Mouse (Mus musculus) heart, embryonic 16.5 days (tissue): ENCODE measurements at regions not wholly inside any gene's neighbourhood (a gene's known extent, or its start where the extent isn't known, plus 50 kb on each side); places are given as distances from the start of the nearest gene placed in this dataset.
A peak's percentile ranks its signal among the peaks of the same experiment; 100 is the strongest.

ENCODE experiments used
- ATAC-seq: fragments of 200-750 bp; cut with Nextera tagmentation; replicated peaks from 2 replicates; pipeline ENCODE4 v1.8.0; 2017; ENCODE audit warnings: moderate number of reproducible peaks; ENCODE audit not compliant: insufficient read depth, low FRiP score; ENCODE audit errors: extremely low read depth
- H3K27ac ChIP-seq: fragments of 300-500 bp; sonication (generic); 2 replicates; pipeline ENCODE4 v1.5.1; 2014; ENCODE audit warnings: mild to moderate bottlenecking, low read length, control low read depth, moderate library complexity
- H3K27me3 ChIP-seq: fragments of 300-500 bp; sonication (generic); 2 replicates; pipeline ENCODE4 v1.6.1; 2014; ENCODE audit warnings: low read length, mixed read lengths; ENCODE audit not compliant: control insufficient read depth, insufficient read depth
- H3K36me3 ChIP-seq: fragments of 300-500 bp; sonication (generic); 2 replicates; pipeline ENCODE4 v1.6.1; 2014; ENCODE audit not compliant: control insufficient read depth, insufficient read depth
- H3K4me1 ChIP-seq: fragments of 300-500 bp; sonication (generic); 2 replicates; pipeline ENCODE4 v1.6.1; 2014; ENCODE audit warnings: low read length, mixed read lengths; ENCODE audit not compliant: control insufficient read depth, insufficient read depth
- H3K4me2 ChIP-seq: fragments of 300-500 bp; sonication (generic); 2 replicates; pipeline ENCODE4 v1.6.1; 2014; ENCODE audit warnings: low read depth, mild to moderate bottlenecking, control low read depth, low read length
- H3K4me3 ChIP-seq: fragments of 300-500 bp; sonication (generic); 2 replicates; pipeline ENCODE4 v1.5.1; 2014; ENCODE audit warnings: mild to moderate bottlenecking, control low read depth, low read length
- H3K9ac ChIP-seq: fragments of 300-500 bp; sonication (generic); 2 replicates; pipeline ENCODE4 v1.6.1; 2014; ENCODE audit warnings: low read length, control low read depth
- H3K9me3 ChIP-seq: fragments of 300-500 bp; sonication (generic); replicated peaks from 2 replicates; pipeline ENCODE4 v1.6.1; 2016; ENCODE audit warnings: low read length; ENCODE audit not compliant: control insufficient read depth
- WGBS: fragments of 180-500 bp; shearing (Covaris S2); extraction: QIAGEN DNeasy Blood & Tissue Kit; methylation state at CpG from one replicate; pipeline ENCODE4 v1.1.7; 2014; 5-methylcytosine and 5-hydroxymethylcytosine counted together

DNA sequence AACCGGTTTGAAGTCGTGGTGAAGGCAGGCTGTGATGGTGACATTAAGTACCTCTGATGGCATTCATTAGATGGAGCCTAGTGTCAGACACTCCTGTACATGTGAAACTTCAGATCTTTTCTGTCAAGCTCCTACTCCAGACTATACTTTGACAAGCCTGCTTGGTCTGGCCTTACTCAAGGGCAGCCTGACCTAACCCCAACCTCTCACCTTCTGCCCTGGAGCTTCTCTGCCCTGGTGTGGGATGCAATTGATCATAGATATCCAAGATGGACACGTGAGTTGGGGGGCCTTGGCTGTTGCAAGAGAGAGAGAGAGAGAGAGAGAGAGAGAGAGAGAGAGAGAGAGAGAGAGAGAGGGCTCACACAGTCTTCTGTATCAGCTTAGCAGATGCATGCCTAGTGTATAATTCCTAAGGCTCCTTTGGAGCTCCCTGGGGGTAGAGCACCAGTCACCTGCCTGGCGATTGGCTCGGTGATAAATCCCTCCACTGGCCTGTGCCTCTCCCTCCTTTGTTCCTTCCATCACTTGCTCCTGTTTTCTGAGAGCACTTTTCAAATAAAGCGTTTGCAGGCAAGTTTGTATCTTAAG, 416.4 kb downstream of the Wdr11 start:
- Histone ChIP-seq H3K9me3 (no peaks in the 10 kb centered on the region), H3K4me1 (peaks cover 6% of the 10 kb centered on the region), H3K4me3 (no peak overlapping the region), H3K9ac (no peak overlapping the region), H3K4me2 (no peak overlapping the region), H3K36me3 (no peaks in the 10 kb centered on the region), H3K27ac (no peak overlapping the region), H3K27me3 (no peaks in the 10 kb centered on the region)
- 37% methylated on average over 6 of the region's 6 CpGs for WGBS
- ATAC-seq, result no peak

DNA sequence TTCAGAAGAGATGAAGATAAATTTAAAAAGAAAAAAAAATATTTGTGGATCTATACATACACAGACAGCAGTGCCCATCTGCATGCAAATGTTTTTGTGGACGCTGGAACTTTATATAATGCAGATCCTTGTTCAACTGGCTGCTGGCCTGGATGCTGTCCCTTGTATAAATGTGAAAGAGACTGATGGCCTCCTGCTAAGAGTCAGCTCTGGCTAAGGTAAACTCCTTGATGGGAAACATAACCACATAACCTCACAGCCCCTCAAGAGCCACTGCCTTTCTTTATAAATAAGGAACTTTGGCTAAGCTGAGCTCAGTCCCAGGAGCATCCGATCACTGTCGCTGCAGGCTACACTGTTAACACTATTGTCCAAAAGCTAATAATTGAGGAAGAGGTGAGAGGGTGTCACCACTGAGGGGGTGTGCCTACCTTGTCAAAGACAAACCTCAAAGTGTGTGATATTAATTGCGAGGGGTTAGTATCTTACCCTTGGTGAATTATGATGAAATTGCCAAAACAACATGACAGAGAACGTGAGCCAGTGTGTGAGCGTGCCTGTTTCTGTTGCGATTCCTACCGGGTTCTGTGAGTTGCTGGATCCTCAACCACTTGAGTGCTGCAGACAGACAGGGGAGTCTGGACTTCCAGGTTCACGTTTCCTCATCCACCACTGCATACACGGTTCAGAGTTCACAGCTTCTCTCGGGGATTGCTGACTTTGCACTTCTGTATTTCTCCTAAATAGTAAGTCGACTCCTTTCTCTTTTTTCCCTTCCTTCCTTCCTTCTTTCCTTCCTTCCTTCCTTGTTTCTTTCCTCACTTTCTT, 417.1 kb downstream of the Wdr11 start:
- no peaks in the 10 kb centered on the region for H3K9me3 ChIP-seq
- peaks cover 6% of the 10 kb centered on the region for H3K4me1 ChIP-seq
- H3K4me3 ChIP-seq, result no peak overlapping the region
- 60% methylated on average over 12 of the region's 12 CpGs for WGBS
- no peak overlapping the region for H3K4me2 ChIP-seq
- no peaks in the 10 kb centered on the region for H3K36me3 ChIP-seq
- no peak for ATAC-seq
- no peak overlapping the region for H3K9ac ChIP-seq
- no peaks in the 10 kb centered on the region for H3K27me3 ChIP-seq
- H3K27ac ChIP-seq, result no peak overlapping the region

DNA sequence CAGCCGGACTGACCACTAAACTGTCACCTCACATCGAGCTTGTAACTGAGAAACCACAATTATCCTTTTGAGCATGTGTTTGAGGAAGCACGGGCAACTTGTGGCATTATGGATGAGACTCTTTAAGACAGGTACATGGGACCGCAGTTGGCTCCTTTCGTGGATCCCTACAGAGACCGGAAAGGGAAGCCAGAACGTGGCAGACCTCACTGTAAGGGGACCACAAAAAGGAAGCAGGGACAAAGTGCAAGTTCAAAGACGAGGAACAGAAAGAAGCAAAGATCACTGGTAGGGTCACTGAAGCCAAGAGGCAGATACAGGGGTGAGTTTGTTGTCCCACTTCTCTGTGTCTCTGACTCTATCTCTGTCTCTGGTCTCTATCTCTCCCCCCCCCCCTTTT, 420.4 kb downstream of the Wdr11 start:
- H3K27me3 ChIP-seq, result no peaks in the 10 kb centered on the region
- H3K9ac ChIP-seq, result no peak overlapping the region
- H3K4me1 ChIP-seq, result peaks cover 20% of the 10 kb centered on the region
- no peaks in the 10 kb centered on the region for H3K36me3 ChIP-seq
- no peak overlapping the region for H3K27ac ChIP-seq
- peak overlapping the region; percentile 40; the same call in 1 of the 2 replicates for H3K4me2 ChIP-seq
- no peaks in the 10 kb centered on the region for H3K9me3 ChIP-seq
- no peak overlapping the region for H3K4me3 ChIP-seq
- no peak for ATAC-seq
- WGBS, result 51% methylated on average over 8 of the region's 8 CpGs

DNA sequence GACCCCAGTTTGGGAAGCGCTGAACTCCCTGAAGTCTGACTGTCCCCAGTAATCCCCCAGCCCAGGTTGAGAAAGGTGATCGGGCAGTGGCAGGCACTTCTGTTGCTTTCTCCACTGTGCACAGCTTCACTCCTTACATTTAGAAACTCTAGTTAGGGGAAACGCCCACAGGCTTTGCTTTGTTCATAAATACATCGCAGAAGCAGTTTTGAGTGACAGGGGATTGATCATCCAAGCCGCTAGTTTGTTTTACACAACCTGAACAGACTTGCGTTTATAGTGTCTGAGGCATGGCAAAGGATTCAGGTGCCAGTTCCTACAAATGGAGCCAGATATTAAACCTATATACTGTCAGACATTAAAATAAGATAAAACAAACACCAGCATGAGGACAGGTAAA, 421.4 kb downstream of the Wdr11 start:
- WGBS, result 90% methylated on average over 6 of the region's 6 CpGs
- no peak for ATAC-seq
- Histone ChIP-seq H3K36me3 (no peaks in the 10 kb centered on the region), H3K9me3 (no peaks in the 10 kb centered on the region), H3K4me2 (no peak overlapping the region), H3K9ac (no peak overlapping the region), H3K4me1 (peaks cover 20% of the 10 kb centered on the region), H3K27me3 (no peaks in the 10 kb centered on the region), H3K27ac (no peak overlapping the region), H3K4me3 (no peak overlapping the region)

DNA sequence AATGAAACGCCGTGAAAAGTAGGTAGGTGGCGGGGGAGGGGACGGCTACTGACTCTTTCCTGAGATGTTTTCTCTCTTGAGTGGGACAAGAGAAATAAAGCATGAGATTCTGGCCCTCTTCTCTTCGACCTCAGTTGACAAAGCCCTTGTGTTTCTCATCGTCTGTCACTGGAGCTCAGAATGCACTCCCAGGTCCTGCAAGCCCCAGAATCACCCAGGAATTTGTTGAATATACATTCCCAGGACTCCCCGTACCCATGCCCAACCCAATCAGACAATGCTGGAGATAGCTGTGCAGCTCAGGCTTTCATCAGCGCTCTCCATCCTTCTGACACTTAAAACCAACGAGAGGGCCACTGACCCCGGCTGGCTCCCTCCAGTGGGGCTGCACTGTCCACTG, 422.9 kb downstream of the Wdr11 start:
- H3K4me3 ChIP-seq, result no peak overlapping the region
- H3K27ac ChIP-seq, result peak overlapping the region; percentile 63; the same call in 1 of the 2 replicates
- no peaks in the 10 kb centered on the region for H3K36me3 ChIP-seq
- no peak overlapping the region for H3K4me2 ChIP-seq
- H3K27me3 ChIP-seq, result no peaks in the 10 kb centered on the region
- H3K9ac ChIP-seq, result no peak overlapping the region
- no peak for ATAC-seq
- peaks cover 20% of the 10 kb centered on the region for H3K4me1 ChIP-seq
- no peaks in the 10 kb centered on the region for H3K9me3 ChIP-seq
- 48% methylated on average over 10 of the region's 10 CpGs for WGBS

DNA sequence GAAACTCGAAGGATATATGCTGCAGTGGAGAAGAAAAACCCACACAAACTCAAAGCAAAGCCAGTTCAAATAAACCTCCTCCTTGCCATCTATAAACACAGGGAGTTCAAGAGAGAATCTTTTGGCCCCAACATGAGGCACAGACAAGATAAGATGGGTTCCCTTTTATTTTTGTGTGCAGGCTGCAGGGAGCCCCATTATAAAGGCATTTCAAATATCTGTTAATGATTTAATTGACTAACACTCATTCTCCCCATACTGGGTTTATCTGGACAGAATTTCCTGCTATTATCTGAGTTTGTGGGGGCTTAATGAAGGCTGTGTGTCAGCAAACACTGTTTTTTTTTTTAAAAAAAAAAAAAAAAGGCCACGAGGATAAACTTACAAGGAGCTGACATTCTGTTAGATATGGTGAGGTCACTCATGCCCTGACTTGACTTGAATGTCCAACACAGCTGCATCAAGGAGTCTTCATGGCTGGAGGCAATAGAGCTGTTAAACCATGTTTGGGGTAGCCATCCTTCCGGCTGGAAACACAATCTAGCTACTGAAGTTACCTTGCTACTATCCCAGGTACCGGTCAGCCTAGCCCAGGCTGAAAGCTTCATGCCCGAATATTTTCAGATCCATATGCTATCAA, 423.8 kb downstream of the Wdr11 start:
- Histone ChIP-seq H3K9me3 (no peaks in the 10 kb centered on the region), H3K4me3 (no peak overlapping the region), H3K27ac (peak overlapping the region; percentile 68), H3K4me2 (no peak overlapping the region), H3K9ac (no peak overlapping the region), H3K4me1 (peaks cover 20% of the 10 kb centered on the region), H3K36me3 (no peaks in the 10 kb centered on the region), H3K27me3 (no peaks in the 10 kb centered on the region)
- ATAC-seq, result peak; percentile 28; the same call in 1 of the 2 replicates
- WGBS, result 32% methylated on average over 5 of the region's 5 CpGs

DNA sequence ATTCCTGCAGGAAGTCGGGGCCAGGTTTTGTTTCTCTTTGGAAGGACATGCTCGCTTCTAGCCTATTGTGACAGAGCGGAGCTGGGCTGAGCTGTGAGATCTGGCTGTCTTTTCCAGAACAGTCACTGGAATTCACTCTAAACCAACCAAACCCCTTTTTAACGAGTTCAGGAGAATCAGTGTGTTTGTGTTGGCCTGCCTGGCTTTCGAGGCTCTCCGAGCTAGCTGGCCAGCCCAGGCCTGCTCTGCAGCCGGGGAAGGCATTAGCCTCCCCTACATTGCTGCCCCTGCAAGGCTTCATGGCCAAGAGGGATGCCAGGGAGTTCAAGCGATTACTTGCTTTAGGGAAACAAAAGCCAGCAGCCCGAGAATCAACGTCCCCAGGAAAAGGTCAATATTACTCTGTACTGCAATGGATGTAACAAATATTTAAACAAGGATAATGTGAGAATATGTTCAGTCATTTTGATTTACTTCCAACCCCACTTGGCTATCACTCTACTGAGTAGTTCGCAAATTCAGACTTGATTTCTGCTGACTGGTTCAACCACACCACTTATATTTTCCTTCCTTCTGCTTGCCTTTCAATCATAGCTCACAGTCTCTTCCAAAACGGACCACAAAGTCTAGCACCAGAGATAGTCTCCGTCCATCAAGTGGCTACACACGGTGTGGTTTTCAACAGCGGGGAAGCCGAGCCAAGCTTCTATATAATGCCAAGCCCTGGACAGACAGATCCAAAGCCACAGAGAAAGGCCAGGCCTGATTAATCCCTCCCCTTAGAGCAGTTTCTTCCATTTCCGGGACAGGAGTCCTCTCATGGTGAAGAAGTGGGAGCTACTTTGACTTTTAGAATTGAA, 424.6 kb downstream of the Wdr11 start:
- ATAC-seq, result peak; percentile 73
- 51% methylated on average over 17 of the region's 17 CpGs for WGBS
- Histone ChIP-seq H3K27me3 (no peaks in the 10 kb centered on the region), H3K9me3 (no peaks in the 10 kb centered on the region), H3K4me3 (no peak overlapping the region), H3K4me2 (0 out of 2 replicates have a peak overlapping the region, but pooled peaks have one; percentile 2), H3K36me3 (no peaks in the 10 kb centered on the region), H3K4me1 (peaks cover 20% of the 10 kb centered on the region), H3K27ac (peak overlapping the region; percentile 68), H3K9ac (no peak overlapping the region)

DNA sequence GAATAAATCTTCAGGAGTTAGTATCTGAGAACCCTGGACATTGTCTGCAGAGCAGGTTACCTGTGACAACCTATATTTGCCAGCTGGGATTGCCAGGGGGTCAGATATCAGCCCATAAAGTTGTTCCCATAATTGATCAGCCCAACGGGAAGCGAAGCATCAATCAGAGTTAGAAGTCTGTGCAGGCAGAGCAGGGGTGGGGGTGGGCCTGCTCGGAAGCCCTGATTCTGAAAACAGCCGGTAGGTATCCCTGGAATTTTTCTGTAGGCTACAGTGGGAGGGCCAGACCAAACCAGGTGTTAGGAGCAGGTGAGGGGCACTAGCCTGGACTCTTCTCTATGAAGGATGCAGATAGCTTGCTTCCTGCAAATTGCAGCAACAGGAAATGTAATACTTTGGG, 427.2 kb downstream of the Wdr11 start:
- no peaks in the 10 kb centered on the region for H3K27me3 ChIP-seq
- no peak overlapping the region for H3K9ac ChIP-seq
- no peaks in the 10 kb centered on the region for H3K36me3 ChIP-seq
- WGBS, result 49% methylated on average over 4 of the region's 4 CpGs
- ATAC-seq, result no peak
- H3K9me3 ChIP-seq, result no peaks in the 10 kb centered on the region
- H3K4me1 ChIP-seq, result peaks cover 14% of the 10 kb centered on the region
- H3K4me3 ChIP-seq, result no peak overlapping the region
- H3K4me2 ChIP-seq, result no peak overlapping the region
- no peak overlapping the region for H3K27ac ChIP-seq
